Mouse (Mus musculus) heart, postnatal 0 days (tissue): Measurements from ENCODE around the gene Adgrg6. TPM values are rescaled to one million over a fixed set of nuclear protein-coding genes. Genes with fewer than 3 reads are reported as not detected.

Experiments
- ATAC-seq: fragments of 200-750 bp; cut with Nextera tagmentation; 2 replicates; pipeline ENCODE4 v1.8.0; 2017; ENCODE audit warnings: low read depth, moderate number of reproducible peaks, moderate library complexity; ENCODE audit not compliant: insufficient read depth
- DNase-seq: peaks from one replicate; pipeline ENCODE4 v3.0.0-alpha.2; 2016; ENCODE audit warnings: low spot score
- H3K27ac ChIP-seq: fragments of 300-500 bp; sonication (generic); 2 replicates; pipeline ENCODE4 v1.5.1; 2014; ENCODE audit warnings: low read depth, mild to moderate bottlenecking
- H3K27me3 ChIP-seq: fragments of 300-500 bp; sonication (generic); 2 replicates; pipeline ENCODE4 v1.6.1; 2014; ENCODE audit warnings: low read length, mixed read lengths; ENCODE audit not compliant: control insufficient read depth, insufficient read depth
- H3K36me3 ChIP-seq: fragments of 300-500 bp; sonication (generic); replicated peaks from 2 replicates; pipeline ENCODE4 v1.6.1; 2014; ENCODE audit warnings: low read length, mixed read lengths; ENCODE audit not compliant: control insufficient read depth, insufficient read depth
- H3K4me1 ChIP-seq: fragments of 300-500 bp; sonication (generic); 2 replicates; pipeline ENCODE4 v1.6.1; 2014; ENCODE audit warnings: antibody characterized with exemption; ENCODE audit not compliant: control insufficient read depth, insufficient read depth
- H3K4me2 ChIP-seq: fragments of 300-500 bp; sonication (generic); 2 replicates; pipeline ENCODE4 v1.6.1; 2014; ENCODE audit warnings: low read depth, mild to moderate bottlenecking, low read length, moderate library complexity
- H3K4me3 ChIP-seq: fragments of 300-500 bp; sonication (generic); 2 replicates; pipeline ENCODE4 v1.5.1; 2014; ENCODE audit warnings: low read depth, low read length
- H3K9ac ChIP-seq: fragments of 300-500 bp; sonication (generic); replicated peaks from 2 replicates; pipeline ENCODE4 v1.6.1; 2014; ENCODE audit warnings: low read depth, low read length, mixed read lengths
- H3K9me3 ChIP-seq: fragments of 300-500 bp; sonication (generic); replicated peaks from 2 replicates; pipeline ENCODE4 v1.6.1; 2016; ENCODE audit warnings: low read length; ENCODE audit not compliant: control insufficient read depth
- CTCF ChIP-seq: IDR thresholded peaks from 2 replicates; pipeline ENCODE4 v1.5.1; 2016; ENCODE audit warnings: antibody characterized with exemption, control low read depth, low read depth
- EP300 ChIP-seq: IDR thresholded peaks from 2 replicates; pipeline ENCODE4 v1.6.1; 2016; ENCODE audit warnings: antibody characterized with exemption, low read depth
- WGBS: fragments of 180-500 bp; shearing (Covaris S2); extraction: QIAGEN DNeasy Blood & Tissue Kit; methylation state at CpG from one replicate; pipeline ENCODE4 v1.1.7; 2014; 5-methylcytosine and 5-hydroxymethylcytosine counted together
- polyA plus RNA-seq: library from polyadenylated mRNA; unstranded; fragments of >200 nt; fragmentation: Nextera tagmentation; extraction: Ambion mirVana; gene quantifications from 2 replicates; pipeline ENCODE4 v1.2.1, GENCODE M21; 2015
- total RNA-seq: library from RNA; depleted of rRNA; stranded (reverse); fragments of >200 nt; gene quantifications from 2 replicates; pipeline ENCODE4 v1.2.3, GENCODE M21; 2014; ENCODE audit warnings: low replicate concordance

Gene Adgrg6
- total and polyA plus RNA-seq, 2 experiments from 2014 or later, result 2.8 to 9.9 TPM

DNA sequence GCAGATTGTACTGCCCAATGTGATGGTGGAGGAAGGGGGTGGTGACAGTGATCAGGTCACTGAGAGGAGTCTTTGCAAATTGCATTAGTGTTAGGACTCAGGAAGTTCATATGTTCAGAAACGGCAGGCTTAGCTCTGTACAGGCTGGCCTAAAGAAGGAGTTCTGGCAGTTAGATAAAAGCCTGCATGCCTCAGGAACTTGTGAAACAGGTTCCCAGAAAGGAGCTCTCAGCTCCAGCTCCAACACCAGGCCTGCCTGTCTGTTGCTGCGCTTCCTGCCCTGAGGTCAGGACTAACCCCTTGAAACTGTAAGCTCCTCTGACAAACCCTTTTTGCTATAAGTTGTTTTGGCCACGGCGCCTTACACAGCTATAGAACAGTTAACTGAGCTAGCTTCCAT, 28.8 kb upstream of the Adgrg6 start:
- 68% methylated on average over 4 of the region's 4 CpGs for WGBS
- ATAC-seq, result no peak
- H3K36me3 ChIP-seq, result no peaks in the 10 kb centered on the region
- H3K9ac ChIP-seq, result no peak overlapping the region
- H3K4me2 ChIP-seq, result no peak overlapping the region
- no peaks in the 10 kb centered on the region for H3K4me1 ChIP-seq
- H3K4me3 ChIP-seq, result no peak overlapping the region
- no peaks in the 10 kb centered on the region for H3K9me3 ChIP-seq
- TF ChIP-seq EP300 (no peak), CTCF (no peak)
- H3K27me3 ChIP-seq, result no peaks in the 10 kb centered on the region
- no peak overlapping the region for H3K27ac ChIP-seq
- no peak for DNase-seq

DNA sequence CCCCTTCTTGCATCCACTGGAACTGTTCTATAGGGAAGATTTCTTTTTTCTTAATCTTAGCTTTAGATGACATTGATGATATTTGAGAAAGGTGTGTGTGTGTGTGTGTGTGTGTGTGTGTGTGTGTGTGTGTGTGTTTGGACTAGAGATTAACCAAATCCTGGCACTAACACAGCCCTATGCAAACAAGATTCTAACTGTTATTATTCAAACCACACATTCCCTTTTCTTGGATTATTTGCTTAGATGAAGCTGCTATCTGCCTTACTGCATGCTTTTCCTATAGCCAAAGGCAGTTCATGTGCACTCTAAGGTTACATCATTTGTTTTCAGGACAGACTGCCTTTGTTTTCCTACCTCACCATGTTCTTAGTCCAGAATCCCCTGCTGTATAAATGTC, 25.7 kb upstream of the Adgrg6 start:
- H3K27me3 ChIP-seq, result no peaks in the 10 kb centered on the region
- TF ChIP-seq CTCF, result no peak
- no peak for TF ChIP-seq EP300
- no peak overlapping the region for H3K4me3 ChIP-seq
- DNase-seq (no peak), ATAC-seq (no peak)
- no peak overlapping the region for H3K27ac ChIP-seq
- H3K9ac ChIP-seq, result no peak overlapping the region
- H3K9me3 ChIP-seq, result no peaks in the 10 kb centered on the region
- H3K4me2 ChIP-seq, result no peak overlapping the region
- H3K36me3 ChIP-seq, result no peaks in the 10 kb centered on the region
- no peaks in the 10 kb centered on the region for H3K4me1 ChIP-seq

DNA sequence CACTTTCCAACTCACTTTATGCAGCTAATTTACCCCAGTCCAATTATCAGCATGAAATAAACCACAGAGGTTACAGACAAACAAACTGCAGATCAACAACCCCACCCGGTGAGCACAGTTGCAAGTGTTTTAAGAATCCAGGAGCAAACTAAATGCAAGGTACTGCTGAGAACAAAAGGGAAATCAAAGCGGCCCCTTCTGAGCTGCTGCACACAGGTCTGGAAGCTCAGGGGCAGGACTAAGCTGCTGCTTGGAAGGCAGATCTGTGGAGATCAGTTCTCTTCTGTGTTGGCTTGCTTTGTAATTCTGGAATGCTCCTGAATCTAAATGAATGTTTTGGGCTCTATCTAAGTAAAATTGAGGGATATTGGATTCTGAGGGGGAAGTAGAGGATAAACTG, 25.2 kb upstream of the Adgrg6 start:
- H3K9ac ChIP-seq, result no peak overlapping the region
- ATAC-seq (no peak), DNase-seq (no peak)
- H3K4me3 ChIP-seq, result no peak overlapping the region
- no peaks in the 10 kb centered on the region for H3K27me3 ChIP-seq
- 22% methylated on average over 2 of the region's 2 CpGs for WGBS
- TF ChIP-seq CTCF (no peak), EP300 (no peak)
- no peaks in the 10 kb centered on the region for H3K36me3 ChIP-seq
- no peak overlapping the region for H3K27ac ChIP-seq
- no peak overlapping the region for H3K4me2 ChIP-seq
- H3K9me3 ChIP-seq, result no peaks in the 10 kb centered on the region
- H3K4me1 ChIP-seq, result no peaks in the 10 kb centered on the region

DNA sequence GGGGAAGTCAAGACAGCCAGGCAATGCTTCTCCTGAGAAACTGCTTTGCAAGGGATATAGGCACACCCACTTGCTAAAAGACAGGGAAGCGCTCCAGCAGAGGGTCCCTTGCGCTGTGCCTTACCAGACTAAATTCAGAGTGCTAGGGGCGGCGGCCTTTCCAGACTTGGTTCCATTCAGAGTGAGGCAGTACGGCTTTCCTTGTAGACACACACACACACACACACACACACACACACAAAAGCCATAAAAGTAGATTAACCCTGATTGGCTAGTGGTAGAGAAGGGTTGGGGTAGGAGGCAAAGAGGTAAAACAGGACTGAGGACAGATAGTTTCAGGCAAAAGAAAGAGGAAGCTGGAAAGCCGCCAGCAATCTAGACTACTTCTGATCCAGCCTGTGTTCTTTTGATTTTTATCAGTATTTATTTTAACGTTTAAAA, 672 bp upstream of the Adgrg6 start:
- H3K36me3 ChIP-seq, result no peaks in the 10 kb centered on the region

DNA sequence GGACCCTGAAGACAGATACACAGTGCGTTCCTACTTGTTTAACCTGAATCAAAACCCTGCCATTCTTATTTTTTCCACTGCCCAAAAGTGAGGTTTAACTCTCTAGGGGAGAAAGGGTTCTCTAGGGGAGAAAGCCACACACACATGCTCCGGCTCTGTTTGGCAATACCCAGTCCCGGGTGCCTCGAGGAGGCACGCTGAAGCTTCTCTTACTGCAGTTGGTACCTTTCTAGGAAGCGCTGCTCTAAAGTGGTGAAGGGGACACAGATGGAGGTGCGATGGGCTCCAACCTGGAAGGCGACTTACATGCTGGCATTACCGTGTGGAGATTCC, 885 bp downstream of the Adgrg6 start:
- no peaks in the 10 kb centered on the region for H3K36me3 ChIP-seq
- DNase-seq, result no peak
- H3K4me3 ChIP-seq, result peak overlapping the region; percentile 84
- no peak for TF ChIP-seq EP300
- TF ChIP-seq CTCF, result no peak
- no peak for ATAC-seq
- peak overlapping the region; percentile 38; the same call in 1 of the 2 replicates for H3K9ac ChIP-seq
- no peaks in the 10 kb centered on the region for H3K9me3 ChIP-seq
- no peak overlapping the region for H3K27ac ChIP-seq
- 9% methylated on average over 9 of the region's 9 CpGs for WGBS
- peak overlapping the region; percentile 100 for H3K4me2 ChIP-seq
- peaks cover 17% of the 10 kb centered on the region for H3K27me3 ChIP-seq
- 0 out of 2 replicates have a peak, but pooled peaks cover 2% of the 10 kb centered on the region for H3K4me1 ChIP-seq

More for the DNA sequence above, 672 bp upstream of the Adgrg6 start:
- Histone ChIP-seq H3K4me1 (0 out of 2 replicates have a peak, but pooled peaks cover 2% of the 10 kb centered on the region), H3K4me2 (peak overlapping the region; percentile 100; the same call in 1 of the 2 replicates), H3K4me3 (no peak overlapping the region), H3K9ac (no peak overlapping the region), H3K27ac (no peak overlapping the region), H3K9me3 (no peaks in the 10 kb centered on the region), H3K27me3 (peaks cover 17% of the 10 kb centered on the region)
- ATAC-seq (no peak), DNase-seq (no peak)
- WGBS, result 35% methylated on average over 7 of the region's 7 CpGs
- TF ChIP-seq CTCF (no peak), EP300 (no peak)

DNA sequence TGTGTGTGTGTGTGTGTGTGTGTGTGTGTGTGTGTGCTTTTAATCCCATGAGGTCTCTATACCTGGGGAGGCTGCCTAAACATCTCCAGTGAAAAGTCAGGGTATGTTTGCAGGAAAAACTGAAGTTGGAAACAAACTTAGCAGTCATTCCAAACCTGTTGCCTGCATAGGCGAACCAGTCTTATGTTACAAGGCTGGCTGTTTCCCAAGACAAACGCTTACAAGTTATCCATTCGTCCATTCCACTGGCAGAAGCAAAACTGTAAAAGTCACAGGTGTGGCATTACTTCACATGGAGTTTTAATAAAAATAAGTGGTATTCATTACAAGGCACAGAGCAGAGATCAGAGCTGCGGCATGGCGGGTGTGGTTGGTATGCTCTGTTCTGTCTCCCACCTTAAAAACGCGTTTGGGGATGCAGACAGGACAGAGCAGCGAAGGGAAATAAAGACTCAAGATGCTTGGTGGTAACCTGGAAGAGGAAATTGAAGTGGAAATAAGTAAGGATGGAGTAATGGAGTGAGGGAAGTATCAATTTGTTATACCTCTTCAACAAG, 1.9 kb downstream of the Adgrg6 start:
- no peak overlapping the region for H3K4me3 ChIP-seq
- TF ChIP-seq EP300 (no peak), CTCF (no peak)
- H3K27ac ChIP-seq, result no peak overlapping the region
- no peak for DNase-seq
- H3K36me3 ChIP-seq, result no peaks in the 10 kb centered on the region
- H3K4me2 ChIP-seq, result 0 out of 2 replicates have a peak overlapping the region, but pooled peaks have one; percentile 100
- no peak for ATAC-seq
- 66% methylated on average over 8 of the region's 8 CpGs for WGBS
- H3K9ac ChIP-seq, result no peak overlapping the region
- 0 out of 2 replicates have a peak, but pooled peaks cover 2% of the 10 kb centered on the region for H3K4me1 ChIP-seq
- no peaks in the 10 kb centered on the region for H3K9me3 ChIP-seq
- peaks cover 17% of the 10 kb centered on the region for H3K27me3 ChIP-seq
